Mouse (Mus musculus) naive thymus-derived CD4-positive, alpha-beta T cell, adult 2 months (primary cell): ENCODE data around the gene Kcnc1.

Experiments
- DNase-seq: peaks from one replicate; pipeline ENCODE4 v3.0.0-alpha.2; 2011; ENCODE audit warnings: low read depth

Kcnc1 gene

GRCm38 (mm10) chr7:46394933-46395332 lies 1.4 kb upstream of the Kcnc1 start:
- no peak for DNase-seq

- DNase-seq: no peak
These were observed 726 bp upstream of the Kcnc1 start for GRCm38 (mm10) chr7:46395571-46395970.

GRCm38 (mm10) chr7:46396928-46397731 lies 833 bp downstream of the Kcnc1 start:
- no peak for DNase-seq

- DNase-seq: no peak
These were observed 1.5 kb downstream of the Kcnc1 start for GRCm38 (mm10) chr7:46397732-46398333.

GRCm38 (mm10) chr7:46398612-46399011 lies 2.3 kb downstream of the Kcnc1 start:
- no peak for DNase-seq

GRCm38 (mm10) chr7:46399676-46400075 lies 3.4 kb downstream of the Kcnc1 start:
- DNase-seq: no peak

GRCm38 (mm10) chr7:46400346-46400745 lies 4.0 kb downstream of the Kcnc1 start:
- no peak for DNase-seq

GRCm38 (mm10) chr7:46401371-46402180 lies 5.3 kb downstream of the Kcnc1 start:
- DNase-seq: no peak

- DNase-seq: no peak
These were observed 7.6 kb downstream of the Kcnc1 start for GRCm38 (mm10) chr7:46403616-46404485.

- no peak for DNase-seq
These were observed 8.5 kb downstream of the Kcnc1 start for GRCm38 (mm10) chr7:46404756-46405155.

- DNase-seq: no peak
These were observed 12.3 kb downstream of the Kcnc1 start for GRCm38 (mm10) chr7:46408606-46409005.

- no peak for DNase-seq
These were observed 13.0 kb downstream of the Kcnc1 start for GRCm38 (mm10) chr7:46409204-46409789.

GRCm38 (mm10) chr7:46410727-46411126 lies 14.4 kb downstream of the Kcnc1 start:
- no peak for DNase-seq

GRCm38 (mm10) chr7:46412823-46413222 lies 16.5 kb downstream of the Kcnc1 start:
- DNase-seq: no peak

GRCm38 (mm10) chr7:46413959-46414725 lies 17.8 kb downstream of the Kcnc1 start:
- DNase-seq: no peak

- DNase-seq: no peak
These were observed 19.6 kb downstream of the Kcnc1 start for GRCm38 (mm10) chr7:46415818-46416425.

- DNase-seq: no peak
These were observed 21.2 kb downstream of the Kcnc1 start for GRCm38 (mm10) chr7:46417467-46417866.

GRCm38 (mm10) chr7:46418102-46418622 lies 21.9 kb downstream of the Kcnc1 start:
- no peak for DNase-seq

- DNase-seq: no peak
These were observed 25.2 kb downstream of the Kcnc1 start for GRCm38 (mm10) chr7:46421535-46421934.
